9 mouse cellular contexts compared by ENCODE assay signal in the genomic region with DNA sequence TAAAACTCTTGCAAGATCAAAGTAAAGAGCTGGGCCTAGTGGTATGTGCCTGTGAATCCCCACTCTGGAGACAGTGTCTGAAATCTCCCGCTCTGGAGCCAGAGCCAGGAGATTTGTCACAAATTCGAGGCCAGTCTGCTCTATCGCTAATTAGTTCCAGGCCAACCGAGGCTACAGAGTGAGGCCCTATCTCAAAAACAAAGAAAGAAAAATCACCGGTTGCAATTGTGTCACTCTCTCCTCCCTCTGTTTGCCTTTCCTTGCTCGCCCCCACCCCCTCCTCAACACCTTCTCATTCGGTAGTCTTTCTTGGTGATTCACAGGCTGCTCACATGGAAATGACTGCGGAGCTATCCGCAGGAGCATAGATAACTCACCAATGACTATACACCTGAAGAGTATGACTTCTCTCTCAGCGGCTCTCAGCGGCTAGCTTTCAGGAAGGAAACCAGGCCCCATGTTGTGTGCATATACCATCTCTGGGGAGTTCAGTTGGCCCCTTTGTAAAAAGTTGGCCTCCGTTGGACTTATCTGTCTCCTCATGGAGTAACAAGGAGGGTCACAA. TPM values are rescaled to one million over a fixed set of nuclear protein-coding genes. Genes with fewer than 3 reads are reported as not detected.
DNase-seq lines count a peak whose midpoint lies in the region; ATAC-seq lines count a peak whose summit lies in the region.
"Had no signal": no experiment of that assay in that cellular context is flagged by ENCODE, and none has a peak within 500 bp of the region (broad histone marks: within the 10 kb centered on the region; RNA-seq: fewer than 3 reads in every experiment).

No protein-coding gene starts in this region.

- no peaks in the 10 kb centered on the region for H3K36me3 ChIP-seq in heart, embryonic 12.5 days
- no peaks in the 10 kb centered on the region for H3K36me3 ChIP-seq in hindbrain, embryonic 13.5 days
- H3K36me3 ChIP-seq in macrophage (ENCODE audit: inconsistent target), result no peaks in the 10 kb centered on the region

- H3K79me2 ChIP-seq in macrophage (ENCODE audit: inconsistent target), result peaks cover 7% of the 10 kb centered on the region; the same call in 1 of the 2 replicates

- H3K4me3 ChIP-seq in heart, embryonic 12.5 days, result peak overlapping the region; percentile 74
- H3K4me3 ChIP-seq in hindbrain, embryonic 13.5 days, result peak overlapping the region; percentile 66
- H3K4me3 ChIP-seq in macrophage (ENCODE audit: inconsistent target), result peak overlapping the region; percentile 43; the same call in 1 of the 2 replicates

- no peak for DNase-seq in heart, adult 11 months
- peak; percentile 19 to 29 for DNase-seq in B cell, adult 2 months
- peak; percentile 16 to 38 for DNase-seq in cerebellum, postnatal 36 days
- DNase-seq in natural killer cell, adult 2 months (ENCODE audit: low spot score in 2 of 2), result no peak
- no peak for DNase-seq in T-cell, adult 2 months (ENCODE audit: low spot score)

- H3K27ac ChIP-seq in heart, embryonic 12.5 days (ENCODE audit: poor library complexity, severe bottlenecking), result peak overlapping the region; percentile 27
- peak overlapping the region; percentile 87 for H3K27ac ChIP-seq in hindbrain, embryonic 13.5 days
- peak overlapping the region; percentile 22; the same call in 1 of the 2 replicates for H3K27ac ChIP-seq in macrophage

- H3K27me3 ChIP-seq in heart, embryonic 12.5 days (replicated peaks), result no peaks in the 10 kb centered on the region
- no peaks in the 10 kb centered on the region for H3K27me3 ChIP-seq in hindbrain, embryonic 13.5 days
- H3K27me3 ChIP-seq: Patski had no signal

- H3K9me3 ChIP-seq in heart, embryonic 12.5 days (replicated peaks), result no peaks in the 10 kb centered on the region
- no peaks in the 10 kb centered on the region for H3K9me3 ChIP-seq in hindbrain, embryonic 13.5 days

- H3K9ac ChIP-seq in heart, embryonic 12.5 days, result peak overlapping the region; percentile 88
- peak overlapping the region; percentile 88 for H3K9ac ChIP-seq in hindbrain, embryonic 13.5 days

- 11% methylated on average over 12 of the region's 12 CpGs for WGBS in heart, embryonic 12.5 days
- 21% methylated on average over 12 of the region's 12 CpGs for WGBS in hindbrain, embryonic 13.5 days
- WGBS in macrophage (ENCODE audit: missing documents), result 64% methylated on average over 11 of the region's 12 CpGs

- H3K4me2 ChIP-seq in heart, embryonic 12.5 days, result peak overlapping the region; percentile 83
- H3K4me2 ChIP-seq in hindbrain, embryonic 13.5 days, result peak overlapping the region; percentile 74

- peaks cover 15% of the 10 kb centered on the region for H3K4me1 ChIP-seq in heart, embryonic 12.5 days (replicated peaks)
- peaks cover 21% of the 10 kb centered on the region for H3K4me1 ChIP-seq in hindbrain, embryonic 13.5 days (replicated peaks)

- peak; percentile 1; the same call in 1 of the 2 replicates for ATAC-seq in heart, embryonic 12.5 days (ENCODE audit: insufficient number of reproducible peaks, low FRiP score)
- peak; percentile 11; the same call in 1 of the 2 replicates for ATAC-seq in hindbrain, embryonic 13.5 days (ENCODE audit: low FRiP score)

RNA-seq across cellular contexts. Expression of a gene that starts 0.6 kb away (rescaled TPM):
- polyA plus RNA-seq in heart, embryonic 12.5 days (2016; fragmentation: Nextera tagmentation; extraction: Ambion mirVana), result 48.6 and 50.9 TPM in 2 replicates
- 36.0 and 37.1 TPM in 2 replicates for polyA plus RNA-seq in hindbrain, embryonic 13.5 days (2015; fragmentation: Nextera tagmentation; extraction: Ambion mirVana)
- 10 to 100 TPM in 1 of 26 experiments, 1 to 10 TPM in 25; 1.2 to 11.9 (median 5.9) TPM for total RNA-seq in macrophage (2018; cell fraction: chromatin; rRNA removed)
- total RNA-seq in macrophage (2018; cell fraction: cytosol; rRNA removed), result 10 to 100 TPM in 25 of 26 experiments, 1 to 10 TPM in 1; 9.8 to 19.2 (median 16.2) TPM
- 10 to 100 TPM in 6 of 26 experiments, 1 to 10 TPM in 20; 2.5 to 25.7 (median 6.1) TPM for total RNA-seq in macrophage (2018; cell fraction: nucleus; rRNA removed)
- 11.2 to 40.1 TPM (median 16.2 TPM) in 3 replicates for polyA plus RNA-seq in macrophage (2018)

RNA-seq across cellular contexts. Expression of a gene that starts 56.8 kb away (rescaled TPM):
- 0.94 and 0.95 TPM in 2 replicates for polyA plus RNA-seq in heart, embryonic 12.5 days (2016; fragmentation: Nextera tagmentation; extraction: Ambion mirVana)
- 0.16 and 0.44 TPM in 2 replicates for polyA plus RNA-seq in hindbrain, embryonic 13.5 days (2015; fragmentation: Nextera tagmentation; extraction: Ambion mirVana)
- total RNA-seq in macrophage (2018; cell fraction: chromatin; rRNA removed), result not detected
- total RNA-seq in macrophage (2018; cell fraction: cytosol; rRNA removed), result not detected
- total RNA-seq in macrophage (2018; cell fraction: nucleus; rRNA removed), result not detected
- not detected in 3 replicates for polyA plus RNA-seq in macrophage (2018)

RNA-seq across cellular contexts. Expression of a gene that starts 58.5 kb away (rescaled TPM):
- polyA plus RNA-seq in heart, embryonic 12.5 days (2016; fragmentation: Nextera tagmentation; extraction: Ambion mirVana), result 43.2 and 44.2 TPM in 2 replicates
- 46.6 and 51.9 TPM in 2 replicates for polyA plus RNA-seq in hindbrain, embryonic 13.5 days (2015; fragmentation: Nextera tagmentation; extraction: Ambion mirVana)
- total RNA-seq in macrophage (2018; cell fraction: chromatin; rRNA removed), result 100 to 1,000 TPM in 22 of 26 experiments, 10 to 100 TPM in 4; 76.2 to 193 (median 117) TPM
- total RNA-seq in macrophage (2018; cell fraction: cytosol; rRNA removed), result 10 to 100 TPM; 32.5 to 59.1 (median 45.9) TPM
- 100 to 1,000 TPM in 5 of 26 experiments, 10 to 100 TPM in 21; 41.3 to 133 (median 67.9) TPM for total RNA-seq in macrophage (2018; cell fraction: nucleus; rRNA removed)
- 32.1 to 44.3 TPM (median 34.9 TPM) in 3 replicates for polyA plus RNA-seq in macrophage (2018)

Comparison
In these comparisons a context has a peak if more than half of its experiments do, and no peak if none do; other contexts are left out.
1. H3K27ac ChIP-seq: peak in every context shown above with its lines; median percentile 87 in hindbrain, embryonic 13.5 days; 27 in heart, embryonic 12.5 days; 22 in macrophage.
2. DNase-seq: peak in B cell, adult 2 months (2 of 2) and cerebellum, postnatal 36 days (2 of 2); none in heart, adult 11 months (single experiment), natural killer cell, adult 2 months (0 of 2) and T-cell, adult 2 months (single experiment).
3. Peak in every context shown above with its lines, with median percentiles within 50 percentile points of each other: H3K4me3 ChIP-seq.